Mouse (Mus musculus) neural tube, embryonic 12.5 days (tissue): Measurements from ENCODE around the gene Pdgfa. TPM values are rescaled to one million over a fixed set of nuclear protein-coding genes. Genes with fewer than 3 reads are reported as not detected.

Source experiments
- ATAC-seq: fragments of 200-750 bp; cut with Nextera tagmentation; 2 replicates; pipeline ENCODE4 v1.8.0; 2017; ENCODE audit warnings: low read depth, mild to moderate bottlenecking, moderate TSS enrichment, moderate library complexity; ENCODE audit not compliant: low FRiP score
- H3K27ac ChIP-seq: fragments of 300-500 bp; sonication (generic); 2 replicates; pipeline ENCODE4 v1.5.1; 2016
- H3K27me3 ChIP-seq: fragments of 300-500 bp; sonication (generic); replicated peaks from 2 replicates; pipeline ENCODE4 v1.6.1; 2016; ENCODE audit warnings: mild to moderate bottlenecking
- H3K36me3 ChIP-seq: fragments of 300-500 bp; sonication (generic); 2 replicates; pipeline ENCODE4 v1.6.1; 2016; ENCODE audit warnings: mild to moderate bottlenecking
- H3K4me1 ChIP-seq: fragments of 300-500 bp; sonication (generic); 2 replicates; pipeline ENCODE4 v1.6.1; 2016
- H3K4me2 ChIP-seq: fragments of 300-500 bp; sonication (generic); replicated peaks from 2 replicates; pipeline ENCODE4 v1.6.1; 2016; ENCODE audit warnings: mild to moderate bottlenecking
- H3K4me3 ChIP-seq: fragments of 300-500 bp; sonication (generic); 2 replicates; pipeline ENCODE4 v1.5.1; 2016
- H3K9ac ChIP-seq: fragments of 300-500 bp; sonication (generic); 2 replicates; pipeline ENCODE4 v1.6.1; 2016; ENCODE audit warnings: mild to moderate bottlenecking
- H3K9me3 ChIP-seq: fragments of 300-500 bp; sonication (generic); 2 replicates; pipeline ENCODE4 v1.6.1; 2016; ENCODE audit warnings: mild to moderate bottlenecking
- WGBS: fragments of 180-500 bp; shearing (Covaris S2); methylation state at CpG from one replicate; pipeline ENCODE4 v1.1.7; 2016; 5-methylcytosine and 5-hydroxymethylcytosine counted together
- polyA plus RNA-seq: library from polyadenylated mRNA; unstranded; fragments of >200 nt; fragmentation: Nextera tagmentation; extraction: Ambion mirVana; gene quantifications from 2 replicates; pipeline ENCODE4 v1.2.1, GENCODE M21; 2016

Pdgfa gene
- 12.1 and 13.8 TPM in 2 replicates for polyA plus RNA-seq

GRCm38 (mm10) chr5:138997171-138997788 is at the start of gene Pdgfa:
Pdgfa (minus strand) TSS chr5:138997370.
- H3K27ac ChIP-seq, result no peak within 1 kb of the TSS
- H3K36me3 ChIP-seq, result no peaks in the 10 kb centered on the region
- ATAC-seq, result no peak
- 0 out of 2 replicates have a peak, but pooled peaks cover 6% of the 10 kb centered on the region for H3K9me3 ChIP-seq
- WGBS, result under 1% methylated on average over 48 of the region's 48 CpGs
- H3K9ac ChIP-seq, result peak within 1 kb of the TSS; percentile 75
- H3K4me2 ChIP-seq, result peak within 1 kb of the TSS; percentile 97
- peaks cover 49% of the 10 kb centered on the region for H3K4me1 ChIP-seq
- peaks cover 71% of the 10 kb centered on the region for H3K27me3 ChIP-seq
- peak within 1 kb of the TSS; percentile 65 for H3K4me3 ChIP-seq

GRCm38 (mm10) chr5:139046636-139047035 is 49.5 kb upstream of the Pdgfa start:
- no peak overlapping the region for H3K4me2 ChIP-seq
- no peak overlapping the region for H3K4me3 ChIP-seq
- ATAC-seq, result no peak
- H3K9ac ChIP-seq, result no peak overlapping the region
- H3K36me3 ChIP-seq, result no peaks in the 10 kb centered on the region
- peaks cover 3% of the 10 kb centered on the region; the same call in 1 of the 2 replicates for H3K4me1 ChIP-seq
- H3K9me3 ChIP-seq, result no peaks in the 10 kb centered on the region
- 72% methylated on average over 5 of the region's 5 CpGs for WGBS
- no peak overlapping the region for H3K27ac ChIP-seq
- no peaks in the 10 kb centered on the region for H3K27me3 ChIP-seq

GRCm38 (mm10) chr5:139043546-139043945 is 46.4 kb upstream of the Pdgfa start:
- no peaks in the 10 kb centered on the region; the same call in 1 of the 2 replicates for H3K4me1 ChIP-seq
- WGBS, result 89% methylated on average over 4 of the region's 4 CpGs

GRCm38 (mm10) chr5:139042299-139042698 is 45.1 kb upstream of the Pdgfa start:
- Histone ChIP-seq H3K9ac (no peak overlapping the region), H3K9me3 (no peaks in the 10 kb centered on the region), H3K36me3 (no peaks in the 10 kb centered on the region), H3K4me1 (no peaks in the 10 kb centered on the region; the same call in 1 of the 2 replicates), H3K27me3 (no peaks in the 10 kb centered on the region), H3K27ac (no peak overlapping the region), H3K4me2 (no peak overlapping the region), H3K4me3 (no peak overlapping the region)
- no peak for ATAC-seq
- WGBS, result 80% methylated on average over 12 of the region's 12 CpGs

More at GRCm38 (mm10) chr5:139043546-139043945, 46.4 kb upstream of the Pdgfa start:
- Histone ChIP-seq H3K36me3 (no peaks in the 10 kb centered on the region), H3K9me3 (no peaks in the 10 kb centered on the region), H3K4me2 (no peak overlapping the region), H3K9ac (no peak overlapping the region), H3K4me3 (no peak overlapping the region), H3K27ac (no peak overlapping the region), H3K27me3 (no peaks in the 10 kb centered on the region)
- no peak for ATAC-seq

- WGBS, result 69% methylated on average over 2 of the region's 2 CpGs
- no peak for ATAC-seq
- no peak overlapping the region for H3K4me2 ChIP-seq
- no peak overlapping the region for H3K27ac ChIP-seq
- H3K27me3 ChIP-seq, result no peaks in the 10 kb centered on the region
- peaks cover 24% of the 10 kb centered on the region for H3K4me1 ChIP-seq
- H3K9me3 ChIP-seq, result no peaks in the 10 kb centered on the region
- H3K4me3 ChIP-seq, result no peak overlapping the region
- H3K36me3 ChIP-seq, result no peaks in the 10 kb centered on the region
- H3K9ac ChIP-seq, result no peak overlapping the region
Measured at GRCm38 (mm10) chr5:139035171-139035570, 38.0 kb upstream of the Pdgfa start.

- 48% methylated on average over 6 of the region's 6 CpGs for WGBS
- H3K4me3 ChIP-seq, result no peak overlapping the region
- no peak for ATAC-seq
Measured at GRCm38 (mm10) chr5:139034746-139035145, 37.6 kb upstream of the Pdgfa start.

GRCm38 (mm10) chr5:139033406-139034317 is 36.5 kb upstream of the Pdgfa start:
- H3K9me3 ChIP-seq, result no peaks in the 10 kb centered on the region
- 0 out of 2 replicates have a peak overlapping the region, but pooled peaks have one; percentile 35 for H3K9ac ChIP-seq
- H3K27me3 ChIP-seq, result no peaks in the 10 kb centered on the region
- H3K4me3 ChIP-seq, result no peak overlapping the region
- 0 out of 2 replicates have a peak overlapping the region, but pooled peaks have one; percentile 3 for H3K4me2 ChIP-seq
- 0 out of 2 replicates have a peak overlapping the region, but pooled peaks have one; percentile 46 for H3K27ac ChIP-seq
- H3K4me1 ChIP-seq, result peaks cover 24% of the 10 kb centered on the region
- WGBS, result 42% methylated on average over 14 of the region's 14 CpGs
- ATAC-seq, result peak; percentile 71
- no peaks in the 10 kb centered on the region for H3K36me3 ChIP-seq

More at GRCm38 (mm10) chr5:139034746-139035145, 37.6 kb upstream of the Pdgfa start:
- Histone ChIP-seq H3K27ac (no peak overlapping the region), H3K36me3 (no peaks in the 10 kb centered on the region), H3K9ac (no peak overlapping the region), H3K27me3 (no peaks in the 10 kb centered on the region), H3K9me3 (no peaks in the 10 kb centered on the region), H3K4me1 (peaks cover 24% of the 10 kb centered on the region), H3K4me2 (no peak overlapping the region)

GRCm38 (mm10) chr5:139027603-139028002 is 30.4 kb upstream of the Pdgfa start:
- 6% methylated on average over 15 of the region's 15 CpGs for WGBS
- H3K36me3 ChIP-seq, result no peaks in the 10 kb centered on the region
- H3K27ac ChIP-seq, result peak overlapping the region; percentile 46

GRCm38 (mm10) chr5:139024351-139025105 is 27.4 kb upstream of the Pdgfa start:
- Histone ChIP-seq H3K4me1 (peaks cover 14% of the 10 kb centered on the region), H3K9me3 (no peaks in the 10 kb centered on the region), H3K36me3 (no peaks in the 10 kb centered on the region), H3K9ac (no peak overlapping the region), H3K27ac (no peak overlapping the region), H3K4me3 (no peak overlapping the region), H3K27me3 (no peaks in the 10 kb centered on the region), H3K4me2 (no peak overlapping the region)
- 77% methylated on average over 12 of the region's 12 CpGs for WGBS
- no peak for ATAC-seq

More at GRCm38 (mm10) chr5:139027603-139028002, 30.4 kb upstream of the Pdgfa start:
- no peak overlapping the region for H3K4me3 ChIP-seq
- peaks cover 14% of the 10 kb centered on the region for H3K4me1 ChIP-seq
- peak overlapping the region; percentile 35; the same call in 1 of the 2 replicates for H3K9ac ChIP-seq
- peak; percentile 50 for ATAC-seq
- no peaks in the 10 kb centered on the region for H3K9me3 ChIP-seq
- no peaks in the 10 kb centered on the region for H3K27me3 ChIP-seq
- H3K4me2 ChIP-seq, result peak overlapping the region; percentile 27

GRCm38 (mm10) chr5:139020595-139020994 is 23.4 kb upstream of the Pdgfa start:
- Histone ChIP-seq H3K4me3 (no peak overlapping the region), H3K9ac (no peak overlapping the region), H3K36me3 (peaks cover 11% of the 10 kb centered on the region; the same call in 1 of the 2 replicates), H3K27me3 (no peaks in the 10 kb centered on the region), H3K9me3 (no peaks in the 10 kb centered on the region), H3K4me1 (no peaks in the 10 kb centered on the region), H3K4me2 (no peak overlapping the region), H3K27ac (no peak overlapping the region)
- 66% methylated on average over 6 of the region's 6 CpGs for WGBS
- ATAC-seq, result no peak

GRCm38 (mm10) chr5:139017371-139018124 is 20.4 kb upstream of the Pdgfa start:
- Histone ChIP-seq H3K36me3 (peaks cover 11% of the 10 kb centered on the region; the same call in 1 of the 2 replicates), H3K9me3 (no peaks in the 10 kb centered on the region), H3K4me3 (no peak overlapping the region), H3K4me2 (no peak overlapping the region), H3K27me3 (no peaks in the 10 kb centered on the region), H3K9ac (no peak overlapping the region), H3K27ac (no peak overlapping the region), H3K4me1 (no peaks in the 10 kb centered on the region; the same call in 1 of the 2 replicates)
- 84% methylated on average over 15 of the region's 15 CpGs for WGBS
- no peak for ATAC-seq
